Mouse (Mus musculus): Measurements from ENCODE around the gene 2310039H08Rik.

DNA sequence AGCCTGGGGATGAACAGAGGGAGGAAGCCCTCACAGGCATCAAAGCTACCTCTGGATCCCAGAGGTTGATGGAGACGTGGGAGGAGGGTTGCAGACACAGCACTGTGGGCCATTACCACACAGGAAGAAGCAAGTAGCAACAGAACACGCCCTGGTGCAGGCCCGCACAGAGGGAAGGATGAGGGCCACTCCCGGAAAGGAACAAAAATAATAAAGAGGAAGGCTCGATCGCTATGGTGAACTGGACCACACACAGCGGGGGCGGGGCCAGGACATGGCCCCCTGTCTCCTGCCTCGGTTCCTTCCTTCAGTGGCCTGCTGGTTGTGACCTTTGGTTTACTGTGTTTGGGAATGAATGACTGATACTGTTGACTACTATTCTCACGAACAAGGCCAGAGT is 27.2 kb downstream of the 2310039H08Rik start:
- TF ChIP-seq CTCF (IDR thresholded peaks at IDR 0.05; ENCODE audit: low read depth, low read length) (no peak), POLR2A (IDR thresholded peaks at IDR 0.05; ENCODE audit: borderline replicate concordance, low read depth, low read length) (no peak)

All from bone marrow macrophage, adult 2 months (primary cell).